10 mouse cellular contexts compared by ENCODE assay signal in the genomic region with DNA sequence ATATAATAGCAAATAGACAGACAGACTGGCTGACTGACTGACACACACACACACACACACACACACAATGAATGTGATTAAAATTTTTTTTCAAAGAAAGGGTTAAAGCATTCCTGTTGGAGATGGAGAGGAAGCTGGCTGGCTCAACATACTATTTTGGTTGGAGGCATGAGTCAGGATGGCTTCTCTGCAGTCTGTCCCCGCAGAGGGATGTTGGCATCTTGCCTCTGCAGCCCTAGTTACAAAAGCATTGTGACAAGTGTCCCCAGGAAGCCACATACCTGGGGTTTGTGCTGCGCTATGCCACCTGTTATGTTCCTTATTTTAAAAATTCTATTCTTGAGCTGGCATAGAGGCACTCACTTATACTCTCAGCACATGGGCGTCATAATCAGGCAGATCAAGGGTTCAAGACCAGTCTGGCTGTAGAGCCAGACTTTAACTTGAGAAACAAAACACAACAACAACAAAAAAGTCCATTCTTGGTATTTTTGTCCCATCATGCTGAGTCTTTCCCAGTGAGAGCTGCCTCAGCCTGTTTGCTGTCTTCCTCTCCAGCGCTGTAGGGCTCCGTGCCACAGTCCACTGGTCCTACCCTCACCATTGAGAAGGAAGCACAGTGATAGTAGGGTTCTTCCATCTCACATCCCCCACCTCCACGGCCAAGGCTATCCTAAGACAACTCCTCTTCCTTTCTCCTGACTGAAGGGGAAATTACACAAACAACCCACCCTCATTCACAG. TPM values are rescaled to one million over a fixed set of nuclear protein-coding genes. Genes with fewer than 3 reads are reported as not detected.
DNase-seq lines count a peak whose midpoint lies in the region; ATAC-seq and TF ChIP-seq lines count a peak whose summit lies in the region.
"Had no signal": no experiment of that assay in that cellular context is flagged by ENCODE, and none has a peak within 500 bp of the region (broad histone marks: within the 10 kb centered on the region; RNA-seq: fewer than 3 reads in every experiment).

No protein-coding gene starts in this region.

- WGBS in hindbrain, postnatal 0 days: 68% methylated on average over 6 of the region's 6 CpGs
- WGBS in hindbrain, embryonic 16.5 days: 77% methylated on average over 6 of the region's 6 CpGs
- 93% methylated on average over 6 of the region's 6 CpGs for WGBS in midbrain, embryonic 10.5 days

- no peak overlapping the region for H3K4me2 ChIP-seq in hindbrain, postnatal 0 days (ENCODE audit: low read depth, low read length)
- H3K4me2 ChIP-seq in hindbrain, embryonic 16.5 days (ENCODE audit: low read length): no peak overlapping the region
- H3K4me2 ChIP-seq: liver, embryonic 13.5 days had no signal

- no peak overlapping the region for H3K9ac ChIP-seq in hindbrain, postnatal 0 days (replicated peaks; ENCODE audit: low read length)
- H3K9ac ChIP-seq in hindbrain, embryonic 16.5 days (ENCODE audit: low read depth, low read length): no peak overlapping the region
- H3K9ac ChIP-seq: liver, embryonic 13.5 days had no signal

- DNase-seq in hindbrain, postnatal 0 days (ENCODE audit: low spot score): peak; percentile 61
- peak; percentile 96 for DNase-seq in cerebellum, adult 8-10 months
- peak; percentile 68 to 74 for DNase-seq in layer of hippocampus, adult 8-10 months (ENCODE audit: low spot score in 2 of 2)
- DNase-seq in right cerebral cortex, adult 2 months (ENCODE audit: low spot score in 2 of 2): peak; percentile 79 to 84
- no peak for DNase-seq in embryo, embryonic 11 days
- DNase-seq in kidney, adult 8-10 months: no peak
- no peak for DNase-seq in midbrain, embryonic 10.5 days (ENCODE audit: low spot score)
- DNase-seq: liver, embryonic 13.5 days had no signal

- no peak overlapping the region for H3K27ac ChIP-seq in hindbrain, postnatal 0 days
- H3K27ac ChIP-seq in hindbrain, embryonic 16.5 days (ENCODE audit: low read depth, low read length): no peak overlapping the region
- no peak overlapping the region for H3K27ac ChIP-seq in midbrain, embryonic 10.5 days (replicated peaks)
- H3K27ac ChIP-seq: kidney, postnatal 0 days; liver, embryonic 13.5 days had no signal

- no peaks in the 10 kb centered on the region for H3K27me3 ChIP-seq in hindbrain, postnatal 0 days (ENCODE audit: insufficient read depth, low read length)
- H3K27me3 ChIP-seq in hindbrain, embryonic 16.5 days (replicated peaks; ENCODE audit: control insufficient read depth, insufficient read depth, low read length): no peaks in the 10 kb centered on the region
- no peaks in the 10 kb centered on the region for H3K27me3 ChIP-seq in midbrain, embryonic 10.5 days (ENCODE audit: low read depth, poor library complexity, severe bottlenecking)
- H3K27me3 ChIP-seq: liver, embryonic 13.5 days had no signal

- H3K9me3 ChIP-seq in hindbrain, postnatal 0 days (ENCODE audit: low read length): no peaks in the 10 kb centered on the region
- no peaks in the 10 kb centered on the region for H3K9me3 ChIP-seq in hindbrain, embryonic 16.5 days (ENCODE audit: control insufficient read depth, low read length)
- H3K9me3 ChIP-seq in midbrain, embryonic 10.5 days (replicated peaks): no peaks in the 10 kb centered on the region
- H3K9me3 ChIP-seq: liver, embryonic 13.5 days had no signal

- no peaks in the 10 kb centered on the region for H3K4me1 ChIP-seq in hindbrain, postnatal 0 days (ENCODE audit: insufficient read depth, low read length)
- H3K4me1 ChIP-seq in hindbrain, embryonic 16.5 days (ENCODE audit: control insufficient read depth, insufficient read depth, low read depth, low read length): peaks cover 4% of the 10 kb centered on the region; the same call in 1 of the 2 replicates
- H3K4me1 ChIP-seq in midbrain, embryonic 10.5 days: no peaks in the 10 kb centered on the region
- H3K4me1 ChIP-seq: liver, embryonic 13.5 days had no signal

- H3K36me3 ChIP-seq in hindbrain, postnatal 0 days (ENCODE audit: insufficient read depth, low read length): no peaks in the 10 kb centered on the region
- no peaks in the 10 kb centered on the region for H3K36me3 ChIP-seq in hindbrain, embryonic 16.5 days (ENCODE audit: control insufficient read depth, insufficient read depth, low read length)
- H3K36me3 ChIP-seq in midbrain, embryonic 10.5 days: no peaks in the 10 kb centered on the region
- H3K36me3 ChIP-seq: liver, embryonic 13.5 days had no signal

- H3K4me3 ChIP-seq in hindbrain, postnatal 0 days (ENCODE audit: low read length): no peak overlapping the region
- H3K4me3 ChIP-seq in hindbrain, embryonic 16.5 days (ENCODE audit: low read length): no peak overlapping the region
- H3K4me3 ChIP-seq in midbrain, embryonic 10.5 days: no peak overlapping the region
- H3K4me3 ChIP-seq: liver, embryonic 13.5 days had no signal

- no peak for ATAC-seq in hindbrain, postnatal 0 days
- no peak for ATAC-seq in hindbrain, embryonic 16.5 days

- no peak for TF ChIP-seq CTCF in hindbrain, postnatal 0 days (IDR thresholded peaks at IDR 0.05; ENCODE audit: low read depth)

RNA-seq across cellular contexts. Expression of a gene that starts 45.9 kb away (rescaled TPM):
- 120 and 121 TPM in 2 replicates for total RNA-seq in hindbrain, postnatal 0 days (2014; rRNA removed)
- polyA plus RNA-seq in hindbrain, postnatal 0 days (2015; fragmentation: Nextera tagmentation; extraction: Ambion mirVana): 58.0 and 70.5 TPM in 2 replicates
- polyA plus RNA-seq in hindbrain, embryonic 16.5 days (2015; fragmentation: Nextera tagmentation; extraction: Ambion mirVana): 75.4 and 83.4 TPM in 2 replicates
- total RNA-seq in layer of hippocampus, adult 8-10 months (2022): 100 to 1,000 TPM; 137 to 148 (median 140) TPM
- polyA plus RNA-seq in midbrain, embryonic 10.5 days (2016; fragmentation: Nextera tagmentation; extraction: Ambion mirVana): 10.5 and 10.7 TPM in 2 replicates

Comparison
In these comparisons a context has a peak if more than half of its experiments do, and no peak if none do; other contexts are left out.
1. DNase-seq: peak in hindbrain, postnatal 0 days (single experiment), cerebellum, adult 8-10 months (single experiment), layer of hippocampus, adult 8-10 months (2 of 2) and right cerebral cortex, adult 2 months (2 of 2); none in embryo, embryonic 11 days (single experiment), kidney, adult 8-10 months (0 of 2) and midbrain, embryonic 10.5 days (single experiment).